Mouse (Mus musculus) left cerebral cortex, postnatal 4 days (tissue): ENCODE measurements around the gene Pithd1. TPM values are rescaled to one million over a fixed set of nuclear protein-coding genes. Genes with fewer than 3 reads are reported as not detected.

Experiments
- DNase-seq: peaks from one replicate; pipeline ENCODE4 v3.0.0-alpha.2; 2022
- intact Hi-C: fragments of 180-260 bp; cut with DNase I; formaldehyde crosslinking; loops from one replicate; pipeline ENCODE4 v1.15.1; 2025
- total RNA-seq, 2 experiments: library from RNA; stranded (reverse); gene quantifications; 2 replicates each; pipeline ENCODE4 v1.2.3; 2021

Gene Pithd1
- total RNA-seq: 10 to 100 TPM; 31.0 to 38.1 TPM

GRCm38 (mm10) chr4:135986943-135987710 is at the start of gene Pithd1:
Pithd1 (minus strand) TSS chr4:135987264.
- DNase-seq: peak; percentile 93
- intact Hi-C loops: no loop called here

DNA sequence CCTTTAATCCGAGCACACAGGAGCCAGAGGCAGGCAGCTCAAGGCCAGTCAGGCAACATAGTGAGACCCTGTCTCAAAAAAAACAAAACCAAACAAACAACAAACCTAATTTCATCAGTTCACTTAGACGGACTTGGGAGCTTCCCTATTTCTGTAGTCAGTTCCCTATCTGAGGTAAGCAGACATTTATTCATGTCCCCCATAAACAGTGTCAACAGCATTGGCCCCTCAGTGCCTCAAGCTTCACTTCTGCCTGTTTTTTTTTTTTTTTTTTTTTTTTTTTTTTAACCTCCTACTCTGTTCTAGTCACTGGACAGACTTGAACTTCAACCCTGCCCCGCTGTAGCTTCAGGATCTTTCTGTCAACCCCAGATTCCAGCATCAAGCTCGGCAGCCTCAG is 48.0 kb upstream of the Pithd1 start:
- no peak for DNase-seq
- intact Hi-C loops: no loop called here

GRCm38 (mm10) chr4:136033231-136033630 is 46.2 kb upstream of the Pithd1 start:
- intact Hi-C loops: no loop called here
- no peak for DNase-seq

- intact Hi-C loops: no loop called here
- peak; percentile 14 for DNase-seq
These were observed 44.2 kb upstream of the Pithd1 start for GRCm38 (mm10) chr4:136030968-136031909.

- no peak for DNase-seq
- intact Hi-C loops: no loop called here
These were observed 41.6 kb upstream of the Pithd1 start for GRCm38 (mm10) chr4:136028689-136029088.

GRCm38 (mm10) chr4:136028132-136028564 is 41.1 kb upstream of the Pithd1 start:
- DNase-seq: peak; percentile 6
- intact Hi-C loops: no loop called here

- DNase-seq: no peak
- intact Hi-C loops: no loop called here
These were observed 40.5 kb upstream of the Pithd1 start for GRCm38 (mm10) chr4:136027416-136028131.

- DNase-seq: no peak
- intact Hi-C loops: no loop called here
These were observed 38.3 kb upstream of the Pithd1 start for GRCm38 (mm10) chr4:136025350-136025749.

DNA sequence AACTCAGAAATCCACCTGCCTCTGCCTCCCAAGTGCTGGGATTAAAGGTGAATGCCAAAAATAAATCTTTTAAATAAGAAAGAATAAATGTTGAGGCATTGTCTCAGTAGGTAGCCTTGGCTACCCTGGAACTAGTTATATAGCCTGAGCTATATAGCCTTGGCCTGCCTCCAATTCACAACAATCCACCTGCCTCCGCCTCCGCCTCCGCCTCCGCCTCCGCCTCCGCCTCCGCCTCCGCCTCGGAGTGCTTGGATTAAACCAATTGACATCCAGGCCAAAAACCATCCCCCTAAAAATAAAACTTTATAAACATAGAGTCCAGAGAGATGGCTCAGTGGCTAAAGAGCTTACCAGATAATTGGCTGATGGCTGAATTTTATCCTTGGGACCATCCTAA is 35.9 kb upstream of the Pithd1 start:
- peak; percentile 9 for DNase-seq
- intact Hi-C loops: no loop called here

DNA sequence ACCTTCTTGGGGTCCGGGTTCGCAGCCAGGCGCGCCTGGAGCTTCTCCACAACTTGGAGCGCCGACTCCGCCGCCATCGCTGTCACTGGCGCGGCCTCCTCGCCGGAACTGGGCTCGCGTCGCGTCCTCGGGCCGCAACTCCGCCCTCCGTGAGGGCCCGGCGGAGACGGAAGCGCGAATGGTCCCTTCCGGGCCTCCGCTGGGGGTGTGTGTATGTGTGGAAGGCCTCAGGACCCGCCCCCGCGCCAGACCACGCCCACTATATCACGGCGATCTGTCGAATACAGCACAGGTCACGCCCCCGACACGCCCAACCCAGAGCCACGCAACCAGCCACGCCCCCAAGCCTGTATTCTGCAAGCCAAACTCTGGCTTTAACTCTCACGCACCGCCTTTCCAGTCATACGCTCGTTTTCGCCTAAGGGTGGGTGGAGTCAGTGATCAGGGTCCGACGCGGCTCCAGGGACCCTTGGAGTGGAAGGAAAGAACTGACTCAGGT is 34.5 kb upstream of the Pithd1 start, which contains the start of gene Eloa:
Gene Eloa (minus strand): TSS at position 215 of the 499 bp plus-strand sequence.
- DNase-seq: peak; percentile 100
- intact Hi-C loops: no loop called here

GRCm38 (mm10) chr4:136020743-136021548 is 33.9 kb upstream of the Pithd1 start:
- intact Hi-C loops: no loop called here
- DNase-seq: no peak

- no peak for DNase-seq
- intact Hi-C loops: no loop called here
These were observed 29.1 kb upstream of the Pithd1 start for GRCm38 (mm10) chr4:136016059-136016602.

- DNase-seq: no peak
- intact Hi-C loops: no loop called here
These were observed 23.5 kb upstream of the Pithd1 start for GRCm38 (mm10) chr4:136010586-136010985.

DNA sequence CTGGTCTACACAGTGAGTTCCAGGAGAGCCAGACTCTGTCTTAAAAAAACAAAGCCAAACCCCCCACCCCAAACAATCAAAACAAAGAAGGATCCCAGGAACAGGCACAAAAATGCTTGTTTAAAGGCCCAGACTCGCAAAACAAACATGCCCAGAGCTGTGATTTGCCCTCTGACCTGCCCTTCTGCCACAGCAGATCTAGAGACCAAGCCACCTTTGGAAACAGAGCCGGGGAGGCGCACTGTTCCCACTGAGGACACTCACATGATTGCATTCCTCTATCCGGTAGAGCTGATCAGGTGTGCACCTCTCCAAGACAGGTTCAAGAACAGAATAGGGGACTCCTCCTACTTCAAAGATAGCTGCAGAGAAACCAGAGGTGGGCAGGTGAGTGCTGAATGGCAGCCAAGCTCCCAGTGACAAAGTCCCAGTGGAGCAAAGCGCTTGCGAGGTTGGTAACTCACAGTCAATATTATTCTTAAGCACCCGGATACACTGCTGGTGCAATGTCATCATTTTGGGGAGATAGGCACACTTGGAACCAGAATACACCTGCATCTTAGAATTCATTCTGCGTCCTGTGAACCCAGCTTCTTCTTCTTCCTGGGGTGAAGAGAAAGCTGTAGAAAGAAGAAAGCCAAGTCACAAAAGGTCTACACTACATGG is 21.9 kb upstream of the Pithd1 start:
- DNase-seq: no peak
- intact Hi-C loops: no loop called here

DNA sequence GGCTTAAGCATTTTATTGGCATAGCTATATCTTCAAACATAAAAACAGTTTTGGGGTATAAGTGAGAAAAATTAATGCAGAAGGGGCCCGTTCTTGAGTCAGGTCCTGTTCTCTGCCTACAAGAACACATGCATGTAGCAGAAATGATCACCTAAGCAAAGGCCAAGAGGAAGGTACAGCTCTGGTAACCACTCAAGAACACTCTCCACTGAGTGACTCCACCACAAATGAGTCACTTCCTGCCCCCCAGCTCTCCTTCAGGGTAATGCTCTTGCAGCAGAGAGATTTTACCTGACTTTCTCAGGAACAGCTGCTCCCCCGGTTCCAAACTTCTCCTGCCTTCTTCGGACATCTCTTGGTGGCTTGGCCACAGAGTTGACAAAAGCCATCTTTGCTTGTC is 19.8 kb upstream of the Pithd1 start:
- intact Hi-C loops: no loop called here

DNA sequence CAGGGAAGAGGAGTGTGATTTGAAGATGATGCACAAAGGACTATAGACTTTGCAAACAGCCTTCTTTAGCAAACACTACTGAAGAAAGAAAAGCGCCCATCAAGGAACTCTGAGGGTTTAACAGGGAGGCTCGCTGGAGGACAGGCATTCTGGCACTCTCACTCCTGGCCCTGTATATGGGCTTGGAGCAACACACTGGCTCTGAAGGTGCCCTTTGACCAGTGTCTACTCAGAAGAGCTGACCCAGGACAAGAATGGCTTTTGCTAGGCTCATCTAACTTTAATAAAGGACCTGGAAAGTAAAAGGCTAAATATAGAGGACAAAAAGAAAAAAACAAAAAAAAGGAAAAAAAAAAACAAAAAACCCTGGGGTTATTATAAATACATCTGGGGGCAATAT is 17.9 kb upstream of the Pithd1 start:
- DNase-seq: no peak
- intact Hi-C loops: no loop called here

More for the DNA sequence above, 19.8 kb upstream of the Pithd1 start:
- DNase-seq: no peak

GRCm38 (mm10) chr4:136004107-136004675 is 17.1 kb upstream of the Pithd1 start:
- intact Hi-C loops: no loop called here
- no peak for DNase-seq

GRCm38 (mm10) chr4:135995118-135995517 is 8.1 kb upstream of the Pithd1 start:
- no peak for DNase-seq
- intact Hi-C loops: no loop called here

GRCm38 (mm10) chr4:135993941-135994340 is 6.9 kb upstream of the Pithd1 start:
- DNase-seq: no peak
- intact Hi-C loops: no loop called here
